Mouse (Mus musculus) myocyte (in vitro differentiated cells): ENCODE results near the gene Gnb2.

ENCODE experiments used
- POLR2A ChIP-seq: IDR thresholded peaks from one replicate; pipeline ENCODE4 v1.6.1; 2011; ENCODE audit warnings: low read depth, mild to moderate bottlenecking, control low read depth, moderate library complexity; ENCODE audit not compliant: insufficient read length
- REST ChIP-seq: IDR thresholded peaks from one replicate; pipeline ENCODE4 v1.6.1; 2011; ENCODE audit warnings: mild to moderate bottlenecking, control low read depth, moderate library complexity; ENCODE audit not compliant: insufficient read depth, insufficient read length

DNA sequence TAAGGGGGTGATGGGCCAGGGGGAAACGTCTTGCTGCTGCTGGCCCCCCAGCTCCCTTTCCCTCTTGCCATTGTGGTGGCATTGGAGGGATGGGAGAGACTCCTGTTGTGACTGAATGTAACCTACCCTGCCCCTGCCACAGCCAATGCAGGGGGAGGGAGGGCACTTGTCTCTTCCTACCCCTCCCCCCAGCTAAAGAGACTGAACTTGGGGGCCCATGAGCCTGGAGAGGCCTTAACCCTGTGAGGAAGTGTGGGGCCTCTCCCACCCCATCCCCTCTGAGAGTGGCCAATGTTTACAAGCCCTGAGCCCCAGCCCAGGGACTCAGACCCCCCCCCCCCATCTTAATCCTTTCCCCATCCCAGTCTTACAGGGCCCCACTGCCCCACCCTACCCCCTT is 5.9 kb downstream of the Gnb2 start:
- TF ChIP-seq REST (no peak), POLR2A (no peak)
